Mouse (Mus musculus) midbrain, embryonic 14.5 days (tissue): ENCODE measurements at regions not wholly inside any gene's neighbourhood (a gene's known extent, or its start where the extent isn't known, plus 50 kb on each side); places are given as distances from the start of the nearest gene placed in this dataset.

Source experiments
- ATAC-seq: fragments of 200-750 bp; cut with Nextera tagmentation; 2 replicates; pipeline ENCODE4 v1.8.0; 2017; ENCODE audit warnings: moderate number of reproducible peaks, moderate library complexity; ENCODE audit not compliant: low FRiP score, low TSS enrichment
- DNase-seq: peaks from one replicate; pipeline ENCODE4 v3.0.0-alpha.2; 2015
- H3K27ac ChIP-seq: fragments of 300-500 bp; sonication (generic); replicated peaks from 2 replicates; pipeline ENCODE4 v1.5.1; 2014; ENCODE audit warnings: mild to moderate bottlenecking, low read depth, low read length, moderate library complexity
- H3K27me3 ChIP-seq: fragments of 300-500 bp; sonication (generic); 2 replicates; pipeline ENCODE4 v1.6.1; 2014; ENCODE audit warnings: low read length, control low read depth, mixed read lengths; ENCODE audit not compliant: control insufficient read depth, insufficient read depth
- H3K36me3 ChIP-seq: fragments of 300-500 bp; sonication (generic); 2 replicates; pipeline ENCODE4 v1.6.1; 2014; ENCODE audit warnings: low read length, control low read depth; ENCODE audit not compliant: control insufficient read depth, insufficient read depth
- H3K4me1 ChIP-seq: fragments of 300-500 bp; sonication (generic); 2 replicates; pipeline ENCODE4 v1.6.1; 2014; ENCODE audit warnings: mild to moderate bottlenecking, antibody characterized with exemption, low read length, control low read depth; ENCODE audit not compliant: control insufficient read depth, insufficient read depth
- H3K4me2 ChIP-seq: fragments of 300-500 bp; sonication (generic); 2 replicates; pipeline ENCODE4 v1.6.1; 2014; ENCODE audit warnings: mild to moderate bottlenecking, low read length, moderate library complexity
- H3K4me3 ChIP-seq: fragments of 300-500 bp; sonication (generic); replicated peaks from 2 replicates; pipeline ENCODE4 v1.5.1; 2014; ENCODE audit warnings: low read depth, low read length
- H3K9ac ChIP-seq: fragments of 300-500 bp; sonication (generic); replicated peaks from 2 replicates; pipeline ENCODE4 v1.6.1; 2014; ENCODE audit warnings: mild to moderate bottlenecking, low read length, moderate library complexity
- H3K9me3 ChIP-seq: fragments of 300-500 bp; sonication (generic); 2 replicates; pipeline ENCODE4 v1.6.1; 2016; ENCODE audit warnings: low read length, control low read depth, mixed read lengths; ENCODE audit not compliant: control insufficient read depth
- WGBS: fragments of 180-500 bp; shearing (Covaris S2); extraction: QIAGEN DNeasy Blood & Tissue Kit; methylation state at CpG from one replicate; pipeline ENCODE4 v1.1.7; 2014; 5-methylcytosine and 5-hydroxymethylcytosine counted together

- no peak overlapping the region for H3K27ac ChIP-seq
- H3K9me3 ChIP-seq = no peaks in the 10 kb centered on the region
- H3K27me3 ChIP-seq = no peaks in the 10 kb centered on the region
- no peak overlapping the region for H3K4me3 ChIP-seq
- H3K9ac ChIP-seq = no peak overlapping the region
- H3K4me1 ChIP-seq = no peaks in the 10 kb centered on the region
- DNase-seq (peak; percentile 83), ATAC-seq (no peak)
- H3K4me2 ChIP-seq = no peak overlapping the region
- no peaks in the 10 kb centered on the region for H3K36me3 ChIP-seq
- 25% methylated on average over 4 of the region's 4 CpGs for WGBS
Observed at GRCm38 (mm10) chr17:54065187-54065795, 74.8 kb upstream of the Sult1c1 start.

- H3K27me3 ChIP-seq = no peaks in the 10 kb centered on the region
- no peaks in the 10 kb centered on the region for H3K4me1 ChIP-seq
- H3K4me3 ChIP-seq = no peak overlapping the region
- H3K9me3 ChIP-seq = no peaks in the 10 kb centered on the region
- H3K4me2 ChIP-seq = no peak overlapping the region
- no peaks in the 10 kb centered on the region for H3K36me3 ChIP-seq
- WGBS = 35% methylated on average over 7 of the region's 7 CpGs
- H3K27ac ChIP-seq = no peak overlapping the region
- H3K9ac ChIP-seq = no peak overlapping the region
- DNase-seq (peak; percentile 77), ATAC-seq (0 out of 2 replicates have a peak, but pooled peaks have one; percentile 29)
Observed at GRCm38 (mm10) chr17:54061280-54061679, 70.8 kb upstream of the Sult1c1 start.
